In the genomic region with DNA sequence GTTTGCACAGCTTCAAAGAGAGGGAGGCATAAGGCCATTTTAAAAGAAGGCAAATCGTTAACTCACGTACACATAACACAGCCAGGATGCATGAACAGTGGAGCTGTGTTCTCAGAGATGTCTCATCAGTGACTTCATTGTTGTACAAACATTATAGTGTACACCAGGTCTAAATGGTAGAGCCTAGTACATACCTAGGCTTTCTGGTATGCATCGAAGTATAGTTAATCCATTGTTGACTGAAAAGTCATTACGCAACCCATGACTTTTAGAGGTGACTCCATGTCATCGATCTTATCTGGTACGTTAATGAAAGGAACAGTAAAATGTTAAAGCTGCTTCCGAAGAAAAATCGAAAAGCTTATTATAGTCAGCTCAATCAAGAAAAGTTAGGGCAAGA, we compare ENCODE assay signal across 26 mouse cellular contexts.
DNase-seq lines count a peak whose midpoint lies in the region; ATAC-seq lines count a peak whose summit lies in the region.
"Had no signal": no experiment of that assay in that cellular context is flagged by ENCODE, and none has a peak within 500 bp of the region (broad histone marks: within the 10 kb centered on the region; RNA-seq: fewer than 3 reads in every experiment).

No protein-coding gene starts in this region.

- no peaks in the 10 kb centered on the region for H3K4me1 ChIP-seq in kidney, embryonic 15.5 days
- H3K4me1 ChIP-seq in limb, embryonic 13.5 days = peaks cover 32% of the 10 kb centered on the region
- peaks cover 12% of the 10 kb centered on the region for H3K4me1 ChIP-seq in limb, embryonic 15.5 days
- H3K4me1 ChIP-seq in hindbrain, embryonic 16.5 days (ENCODE audit: control insufficient read depth, insufficient read depth, low read depth, low read length) = no peaks in the 10 kb centered on the region
- H3K4me1 ChIP-seq: forebrain, embryonic 13.5 days; forebrain, embryonic 15.5 days had no signal

- peak overlapping the region; percentile 33; the same call in 1 of the 2 replicates for H3K27ac ChIP-seq in kidney, embryonic 15.5 days
- peak overlapping the region; percentile 49; the same call in 1 of the 2 replicates for H3K27ac ChIP-seq in limb, embryonic 13.5 days
- peak overlapping the region; percentile 76 for H3K27ac ChIP-seq in limb, embryonic 15.5 days
- no peak overlapping the region for H3K27ac ChIP-seq in hindbrain, embryonic 16.5 days (ENCODE audit: low read depth, low read length)
- H3K27ac ChIP-seq: embryonic facial prominence, embryonic 10.5 days; embryonic facial prominence, embryonic 12.5 days; forebrain, embryonic 10.5 days; forebrain, embryonic 13.5 days; forebrain, embryonic 15.5 days had no signal

- DNase-seq in kidney, adult 11 months = no peak
- peak; percentile 54 for DNase-seq in fat pad, adult 2 months (ENCODE audit: extremely low read depth, low read depth, low spot score)
- no peak for DNase-seq in ovary, postnatal 14 days (ENCODE audit: low spot score)
- no peak for DNase-seq in neural tube, embryonic 10.5 days (ENCODE audit: extremely low spot score, low spot score)
- DNase-seq: adrenal gland, adult 8-10 months; adrenal gland, postnatal 14 days; adrenal gland, postnatal 36 days; B cell, adult 2 months; cerebellum, adult 11-12 months; cerebellum, adult 2 months; cerebellum, adult 9-10 months; cerebellum, postnatal 25 days had no signal

- 81% methylated on average over 8 of the region's 8 CpGs for WGBS in kidney, embryonic 15.5 days
- WGBS in limb, embryonic 13.5 days = 87% methylated on average over 8 of the region's 8 CpGs
- 85% methylated on average over 8 of the region's 8 CpGs for WGBS in limb, embryonic 15.5 days
- 93% methylated on average over 8 of the region's 8 CpGs for WGBS in hindbrain, embryonic 16.5 days

- H3K27me3 ChIP-seq in kidney, embryonic 15.5 days = no peaks in the 10 kb centered on the region
- H3K27me3 ChIP-seq in limb, embryonic 13.5 days = no peaks in the 10 kb centered on the region
- H3K27me3 ChIP-seq in limb, embryonic 15.5 days = no peaks in the 10 kb centered on the region
- H3K27me3 ChIP-seq in hindbrain, embryonic 16.5 days (replicated peaks; ENCODE audit: control insufficient read depth, insufficient read depth, low read length) = no peaks in the 10 kb centered on the region
- H3K27me3 ChIP-seq: CH12.LX; embryonic facial prominence, embryonic 12.5 days; forebrain, embryonic 13.5 days; forebrain, embryonic 15.5 days; Patski had no signal

- H3K9ac ChIP-seq in kidney, embryonic 15.5 days = no peak overlapping the region
- no peak overlapping the region for H3K9ac ChIP-seq in limb, embryonic 13.5 days
- H3K9ac ChIP-seq in limb, embryonic 15.5 days = no peak overlapping the region
- no peak overlapping the region for H3K9ac ChIP-seq in hindbrain, embryonic 16.5 days (ENCODE audit: low read depth, low read length)
- H3K9ac ChIP-seq: embryonic facial prominence, embryonic 12.5 days; forebrain, embryonic 13.5 days; forebrain, embryonic 15.5 days had no signal

- no peak overlapping the region for H3K4me3 ChIP-seq in kidney, embryonic 15.5 days (replicated peaks)
- H3K4me3 ChIP-seq in limb, embryonic 13.5 days = no peak overlapping the region
- no peak overlapping the region for H3K4me3 ChIP-seq in limb, embryonic 15.5 days
- H3K4me3 ChIP-seq in hindbrain, embryonic 16.5 days (ENCODE audit: low read length) = no peak overlapping the region
- H3K4me3 ChIP-seq: embryonic facial prominence, embryonic 10.5 days; embryonic facial prominence, embryonic 12.5 days; forebrain, embryonic 10.5 days; forebrain, embryonic 13.5 days; forebrain, embryonic 15.5 days had no signal

- no peaks in the 10 kb centered on the region for H3K9me3 ChIP-seq in kidney, embryonic 15.5 days (replicated peaks)
- no peaks in the 10 kb centered on the region for H3K9me3 ChIP-seq in limb, embryonic 13.5 days
- H3K9me3 ChIP-seq in limb, embryonic 15.5 days = no peaks in the 10 kb centered on the region
- no peaks in the 10 kb centered on the region for H3K9me3 ChIP-seq in hindbrain, embryonic 16.5 days (ENCODE audit: control insufficient read depth, low read length)
- H3K9me3 ChIP-seq: embryonic facial prominence, embryonic 10.5 days; embryonic facial prominence, embryonic 12.5 days; forebrain, embryonic 10.5 days; forebrain, embryonic 13.5 days; forebrain, embryonic 15.5 days; G1E had no signal

- no peak overlapping the region for H3K4me2 ChIP-seq in kidney, embryonic 15.5 days
- H3K4me2 ChIP-seq in limb, embryonic 13.5 days (replicated peaks) = no peak overlapping the region
- H3K4me2 ChIP-seq in limb, embryonic 15.5 days = no peak overlapping the region
- H3K4me2 ChIP-seq in hindbrain, embryonic 16.5 days (ENCODE audit: low read length) = no peak overlapping the region
- H3K4me2 ChIP-seq: embryonic facial prominence, embryonic 12.5 days; forebrain, embryonic 13.5 days; forebrain, embryonic 15.5 days had no signal

- no peak for ATAC-seq in kidney, embryonic 15.5 days (replicated peaks; ENCODE audit: low FRiP score)
- ATAC-seq in limb, embryonic 13.5 days (ENCODE audit: low FRiP score, low read depth) = no peak
- ATAC-seq in limb, embryonic 15.5 days (ENCODE audit: insufficient number of reproducible peaks, low FRiP score, low TSS enrichment, low read depth) = no peak
- no peak for ATAC-seq in hindbrain, embryonic 16.5 days
- ATAC-seq: activated CD4-positive, CD25-positive, alpha-beta regulatory T cell, adult 4 months; CD4-positive, CD25-positive, alpha-beta regulatory T cell, adult 4 months; forebrain, embryonic 13.5 days; forebrain, embryonic 15.5 days had no signal

- H3K36me3 ChIP-seq in kidney, embryonic 15.5 days = no peaks in the 10 kb centered on the region
- H3K36me3 ChIP-seq in limb, embryonic 13.5 days = no peaks in the 10 kb centered on the region
- H3K36me3 ChIP-seq in limb, embryonic 15.5 days = no peaks in the 10 kb centered on the region
- no peaks in the 10 kb centered on the region for H3K36me3 ChIP-seq in hindbrain, embryonic 16.5 days (ENCODE audit: control insufficient read depth, insufficient read depth, low read length)
- H3K36me3 ChIP-seq: embryonic facial prominence, embryonic 10.5 days; embryonic facial prominence, embryonic 12.5 days; forebrain, embryonic 10.5 days; forebrain, embryonic 15.5 days; G1E had no signal
